Mouse (Mus musculus) heart, embryonic 12.5 days (tissue): ENCODE data around the gene Cmtm3. TPM values are rescaled to one million over a fixed set of nuclear protein-coding genes. Genes with fewer than 3 reads are reported as not detected.

Experiments used
- polyA plus RNA-seq: library from polyadenylated mRNA; unstranded; fragments of >200 nt; fragmentation: Nextera tagmentation; extraction: Ambion mirVana; gene quantifications from 2 replicates; pipeline ENCODE4 v1.2.1, GENCODE M21; 2016

Gene Cmtm3
- polyA plus RNA-seq, 1 experiment from 2014 or later = 107 TPM

Other genes with a start within 250 kb of the Cmtm3 start
- gene Cdh5, start 237.8 kb upstream of the Cmtm3 start, polyA plus RNA-seq = 47.6 and 51.6 TPM in 2 replicates
- 0.27 and 0.28 TPM in 2 replicates for gene Bean1, start 169.0 kb upstream of the Cmtm3 start, polyA plus RNA-seq
- 13.2 and 13.6 TPM in 2 replicates for gene Tk2, start 90.9 kb upstream of the Cmtm3 start, polyA plus RNA-seq
- gene Cklf, start 88.5 kb upstream of the Cmtm3 start, polyA plus RNA-seq = 30.5 and 34.1 TPM in 2 replicates
- not detected in 2 replicates for gene Cmtm2a, start 46.2 kb upstream of the Cmtm3 start, polyA plus RNA-seq
- gene Gm45711, start 29.3 kb upstream of the Cmtm3 start, polyA plus RNA-seq = not detected in 2 replicates
- not detected in 2 replicates for gene Cmtm1, start 29.3 kb upstream of the Cmtm3 start, polyA plus RNA-seq
- not detected in 2 replicates for gene Gm11020, start 17.8 kb upstream of the Cmtm3 start, polyA plus RNA-seq
- not detected in 2 replicates for gene Cmtm2b, start 17.2 kb upstream of the Cmtm3 start, polyA plus RNA-seq
- 1.7 TPM in 2 replicates for gene Cmtm4, start 56.4 kb downstream of the Cmtm3 start, polyA plus RNA-seq
- gene Dync1li2, start 103.6 kb downstream of the Cmtm3 start, polyA plus RNA-seq = 69.1 and 76.8 TPM in 2 replicates
- 0.10 and 0.15 TPM in 2 replicates for gene Terb1, start 170.5 kb downstream of the Cmtm3 start, polyA plus RNA-seq
- gene Nae1, start 195.2 kb downstream of the Cmtm3 start, polyA plus RNA-seq = 77.0 and 81.0 TPM in 2 replicates
- gene Car7, start 195.3 kb downstream of the Cmtm3 start, polyA plus RNA-seq = 0.78 and 0.91 TPM in 2 replicates